Mouse (Mus musculus): Measurements from ENCODE around the gene Dip2b. TPM values are rescaled to one million over a fixed set of nuclear protein-coding genes. Genes with fewer than 3 reads are reported as not detected.
"Not testable (repeated sequence)": the region's sequence is repeated elsewhere in the genome, so short reads cannot be mapped to it uniquely, and the experiment has no call there.

The Dip2b gene
- polyA plus RNA-seq, 1 experiment = not detected

- no peak for TF ChIP-seq CTCF (IDR thresholded peaks at IDR 0.05; ENCODE audit: insufficient read depth, low read depth, low read length)
- no peak for TF ChIP-seq POLR2A (IDR thresholded peaks at IDR 0.05; ENCODE audit: insufficient read depth, low read depth, low read length)
- no peak overlapping the region for H3K4me3 ChIP-seq (ENCODE audit: insufficient read depth, low read depth, low read length)
- 94% methylated on average over 6 of the region's 6 CpGs for WGBS
- no peak overlapping the region for H3K27ac ChIP-seq (ENCODE audit: insufficient read depth, low read depth, low read length)
- peaks cover 8% of the 10 kb centered on the region; the same call in 1 of the 2 replicates for H3K4me1 ChIP-seq (ENCODE audit: control insufficient read depth, insufficient read depth, low read length)
These were observed 210.4 kb downstream of the Dip2b start for GRCm38 (mm10) chr15:100248665-100249433.

- H3K27ac ChIP-seq (ENCODE audit: insufficient read depth, low read depth, low read length) = peak overlapping the region; percentile 74
- H3K4me3 ChIP-seq (ENCODE audit: insufficient read depth, low read depth, low read length) = no peak overlapping the region
- peaks cover 8% of the 10 kb centered on the region; the same call in 1 of the 2 replicates for H3K4me1 ChIP-seq (ENCODE audit: control insufficient read depth, insufficient read depth, low read length)
- 21% methylated on average over 6 of the region's 6 CpGs for WGBS
- TF ChIP-seq CTCF (IDR thresholded peaks at IDR 0.05; ENCODE audit: insufficient read depth, low read depth, low read length) (no peak), POLR2A (IDR thresholded peaks at IDR 0.05; ENCODE audit: insufficient read depth, low read depth, low read length) (no peak)
These were observed 212.8 kb downstream of the Dip2b start for GRCm38 (mm10) chr15:100251153-100251780.

- H3K4me1 ChIP-seq (ENCODE audit: control insufficient read depth, insufficient read depth, low read length) = no peaks in the 10 kb centered on the region
- TF ChIP-seq POLR2A (IDR thresholded peaks at IDR 0.05; ENCODE audit: insufficient read depth, low read depth, low read length) (no peak), CTCF (IDR thresholded peaks at IDR 0.05; ENCODE audit: insufficient read depth, low read depth, low read length) (no peak)
- 83% methylated on average over 6 of the region's 6 CpGs for WGBS
- no peak overlapping the region for H3K4me3 ChIP-seq (ENCODE audit: insufficient read depth, low read depth, low read length)
- H3K27ac ChIP-seq (ENCODE audit: insufficient read depth, low read depth, low read length) = no peak overlapping the region
These were observed 217.9 kb downstream of the Dip2b start for GRCm38 (mm10) chr15:100256386-100256785.

GRCm38 (mm10) chr15:100257305-100257704, 218.8 kb downstream of the Dip2b start:
- TF ChIP-seq CTCF (IDR thresholded peaks at IDR 0.05; ENCODE audit: insufficient read depth, low read depth, low read length) = no peak
- no peak for TF ChIP-seq POLR2A (IDR thresholded peaks at IDR 0.05; ENCODE audit: insufficient read depth, low read depth, low read length)
- Histone ChIP-seq H3K27ac (ENCODE audit: insufficient read depth, low read depth, low read length) (no peak overlapping the region), H3K4me1 (ENCODE audit: control insufficient read depth, insufficient read depth, low read length) (no peaks in the 10 kb centered on the region), H3K4me3 (ENCODE audit: insufficient read depth, low read depth, low read length) (no peak overlapping the region)
- 85% methylated on average over 5 of the region's 5 CpGs for WGBS

GRCm38 (mm10) chr15:100258646-100259425, 220.4 kb downstream of the Dip2b start:
- Histone ChIP-seq H3K4me1 (ENCODE audit: control insufficient read depth, insufficient read depth, low read length) (no peaks in the 10 kb centered on the region), H3K27ac (ENCODE audit: insufficient read depth, low read depth, low read length) (no peak overlapping the region), H3K4me3 (ENCODE audit: insufficient read depth, low read depth, low read length) (no peak overlapping the region)
- TF ChIP-seq POLR2A (IDR thresholded peaks at IDR 0.05; ENCODE audit: insufficient read depth, low read depth, low read length) (no peak), CTCF (IDR thresholded peaks at IDR 0.05; ENCODE audit: insufficient read depth, low read depth, low read length) (no peak)
- 93% methylated on average over 7 of the region's 7 CpGs for WGBS

GRCm38 (mm10) chr15:100260351-100260750, 221.9 kb downstream of the Dip2b start:
- whole genome bisulfite sequencing = 88% methylated on average over 7 of the region's 7 CpGs
- not testable (repeated sequence) for H3K4me1 ChIP-seq (ENCODE audit: control insufficient read depth, insufficient read depth, low read length); H3K27ac ChIP-seq (ENCODE audit: insufficient read depth, low read depth, low read length); H3K4me3 ChIP-seq (ENCODE audit: insufficient read depth, low read depth, low read length)

GRCm38 (mm10) chr15:100263246-100263905, 224.9 kb downstream of the Dip2b start:
- Histone ChIP-seq H3K27ac (ENCODE audit: insufficient read depth, low read depth, low read length) (no peak overlapping the region), H3K4me1 (ENCODE audit: control insufficient read depth, insufficient read depth, low read length) (no peaks in the 10 kb centered on the region), H3K4me3 (ENCODE audit: insufficient read depth, low read depth, low read length) (no peak overlapping the region)
- TF ChIP-seq POLR2A (IDR thresholded peaks at IDR 0.05; ENCODE audit: insufficient read depth, low read depth, low read length) = no peak
- no peak for TF ChIP-seq CTCF (IDR thresholded peaks at IDR 0.05; ENCODE audit: insufficient read depth, low read depth, low read length)
- WGBS = 19% methylated on average over 4 of the region's 4 CpGs

- WGBS = 86% methylated on average over 4 of the region's 5 CpGs
- no peak overlapping the region for H3K4me3 ChIP-seq (ENCODE audit: insufficient read depth, low read depth, low read length)
- TF ChIP-seq POLR2A (IDR thresholded peaks at IDR 0.05; ENCODE audit: insufficient read depth, low read depth, low read length) = no peak
- no peak for TF ChIP-seq CTCF (IDR thresholded peaks at IDR 0.05; ENCODE audit: insufficient read depth, low read depth, low read length)
- no peaks in the 10 kb centered on the region for H3K4me1 ChIP-seq (ENCODE audit: control insufficient read depth, insufficient read depth, low read length)
- no peak overlapping the region for H3K27ac ChIP-seq (ENCODE audit: insufficient read depth, low read depth, low read length)
These were observed 227.3 kb downstream of the Dip2b start for GRCm38 (mm10) chr15:100265586-100266325.

Data from olfactory bulb, adult 2 months (tissue).